Comparison of ENCODE assay signal across 9 mouse cellular contexts in genomic region chr4:133074894-133075572, GRCm38 (mm10). TPM values are rescaled to one million over a fixed set of nuclear protein-coding genes. Genes with fewer than 3 reads are reported as not detected.
A peak's percentile ranks its signal among the peaks of the same experiment; 100 is the strongest.
DNase-seq lines count a peak whose midpoint lies in the region; ATAC-seq and TF ChIP-seq lines count a peak whose summit lies in the region.
"Had no signal": no experiment of that assay in that cellular context is flagged by ENCODE, and none has a peak within 500 bp of the region (broad histone marks: within the 10 kb centered on the region; RNA-seq: fewer than 3 reads in every experiment).

No protein-coding gene starts in this region.

- WGBS in heart, embryonic 14.5 days = 29% methylated on average over 8 of the region's 8 CpGs
- WGBS in forebrain, embryonic 14.5 days = 59% methylated on average over 8 of the region's 8 CpGs
- 61% methylated on average over 8 of the region's 8 CpGs for WGBS in liver, postnatal 0 days (ENCODE audit: insufficient replicate concordance)

- H3K9me3 ChIP-seq in heart, embryonic 14.5 days (ENCODE audit: control insufficient read depth, low read length) = no peaks in the 10 kb centered on the region
- H3K9me3 ChIP-seq in forebrain, embryonic 14.5 days (replicated peaks; ENCODE audit: control insufficient read depth, low read length) = no peaks in the 10 kb centered on the region
- H3K9me3 ChIP-seq in liver, postnatal 0 days (ENCODE audit: low read length) = no peaks in the 10 kb centered on the region

- peak overlapping the region; percentile 49 for H3K9ac ChIP-seq in heart, embryonic 14.5 days (ENCODE audit: low read length)
- peak overlapping the region; percentile 14; the same call in 1 of the 2 replicates for H3K9ac ChIP-seq in forebrain, embryonic 14.5 days (ENCODE audit: low read length)
- H3K9ac ChIP-seq in liver, postnatal 0 days (replicated peaks) = no peak overlapping the region

- H3K4me1 ChIP-seq in heart, embryonic 14.5 days (ENCODE audit: control insufficient read depth in 2 of 2, insufficient read depth in 2 of 2, low read length in 2 of 2) = peaks cover 50 to 62% of the 10 kb centered on the region in 2 experiments
- peaks cover 18% of the 10 kb centered on the region for H3K4me1 ChIP-seq in forebrain, embryonic 14.5 days (ENCODE audit: control insufficient read depth, insufficient read depth, low read length)
- peaks cover 10% of the 10 kb centered on the region for H3K4me1 ChIP-seq in liver, postnatal 0 days (ENCODE audit: insufficient read depth)

- H3K4me3 ChIP-seq in heart, embryonic 14.5 days (ENCODE audit: control insufficient read depth in 1 of 2, insufficient read depth in 1 of 2, low read depth in 1 of 2, low read length in 2 of 2) = no peak overlapping the region
- H3K4me3 ChIP-seq in forebrain, embryonic 14.5 days (ENCODE audit: low read depth, low read length) = no peak overlapping the region
- no peak overlapping the region for H3K4me3 ChIP-seq in liver, postnatal 0 days (ENCODE audit: low read depth, low read length)

- TF ChIP-seq EP300 in liver, postnatal 0 days (IDR thresholded peaks at IDR 0.05; ENCODE audit: low read depth) = no peak

- no peaks in the 10 kb centered on the region for H3K27me3 ChIP-seq in heart, embryonic 14.5 days (ENCODE audit: control insufficient read depth, insufficient read depth, low read length)
- no peaks in the 10 kb centered on the region for H3K27me3 ChIP-seq in forebrain, embryonic 14.5 days (replicated peaks; ENCODE audit: control insufficient read depth, insufficient read depth, low read length)
- H3K27me3 ChIP-seq in liver, postnatal 0 days (ENCODE audit: insufficient read depth, low read length) = no peaks in the 10 kb centered on the region
- H3K27me3 ChIP-seq: Patski had no signal

- TF ChIP-seq CTCF in liver, postnatal 0 days (IDR thresholded peaks at IDR 0.05; ENCODE audit: low read depth) = no peak

- no peak for ATAC-seq in heart, embryonic 14.5 days (ENCODE audit: insufficient number of reproducible peaks, insufficient read depth, low FRiP score, low read depth)
- ATAC-seq in forebrain, embryonic 14.5 days = no peak
- peak; percentile 62 for ATAC-seq in liver, postnatal 0 days
- ATAC-seq: Patski had no signal

- DNase-seq in heart, postnatal 4 days = no peak
- peak; percentile 66 for DNase-seq in cerebellum, adult 11-12 months
- no peak for DNase-seq in forebrain, embryonic 14.5 days (ENCODE audit: low spot score)
- DNase-seq in liver, postnatal 0 days = no peak
- no peak for DNase-seq in testis, postnatal 10 days (ENCODE audit: low spot score)
- DNase-seq in right cerebral cortex, postnatal 36 days (ENCODE audit: low spot score in 2 of 2) = no peak
- no peak for DNase-seq in lung, postnatal 36 days

- peaks cover 74% of the 10 kb centered on the region for H3K36me3 ChIP-seq in heart, embryonic 14.5 days (ENCODE audit: control insufficient read depth, insufficient read depth, low read length)
- peaks cover 40% of the 10 kb centered on the region for H3K36me3 ChIP-seq in forebrain, embryonic 14.5 days (ENCODE audit: control insufficient read depth, insufficient read depth, low read length)
- peaks cover 13% of the 10 kb centered on the region; the same call in 1 of the 2 replicates for H3K36me3 ChIP-seq in liver, postnatal 0 days (replicated peaks; ENCODE audit: insufficient read depth, low read length)

- H3K4me2 ChIP-seq in heart, embryonic 14.5 days (ENCODE audit: low read length) = no peak overlapping the region
- no peak overlapping the region for H3K4me2 ChIP-seq in forebrain, embryonic 14.5 days (ENCODE audit: low read length)
- no peak overlapping the region for H3K4me2 ChIP-seq in liver, postnatal 0 days (ENCODE audit: low read depth, low read length)

- peak overlapping the region; percentile 3 to 59; a peak in 3 of 4 replicates for H3K27ac ChIP-seq in heart, embryonic 14.5 days (replicated peaks in 1 of 2; ENCODE audit: control insufficient read depth in 1 of 2, insufficient read depth in 1 of 2, low read depth in 2 of 2, low read length in 2 of 2)
- H3K27ac ChIP-seq in forebrain, embryonic 14.5 days (ENCODE audit: low read depth, low read length) = peak overlapping the region; percentile 72
- H3K27ac ChIP-seq in liver, postnatal 0 days (ENCODE audit: low read depth) = no peak overlapping the region

RNA-seq across cellular contexts. Expression of gene Wasf2, which starts 55.3 kb away (rescaled TPM):
- 50.7 and 68.6 TPM in 2 replicates for polyA plus RNA-seq in heart, embryonic 14.5 days (2014; fragmentation: Nextera tagmentation; extraction: Ambion mirVana)
- 100 to 1,000 TPM; 141 to 149 TPM for total RNA-seq in heart, postnatal 4 days (2021)
- polyA plus RNA-seq in forebrain, embryonic 14.5 days (2014; fragmentation: Nextera tagmentation; extraction: Ambion mirVana) = 28.3 and 30.4 TPM in 2 replicates
- polyA plus RNA-seq in liver, postnatal 0 days (2015; fragmentation: Nextera tagmentation; extraction: Ambion mirVana) = 35.8 and 43.1 TPM in 2 replicates
